Mouse (Mus musculus) ES-Bruce4 (cell line): Measurements from ENCODE around the gene B430306N03Rik. TPM values are rescaled to one million over a fixed set of nuclear protein-coding genes. Genes with fewer than 3 reads are reported as not detected.

ENCODE experiments used
- H3K27ac ChIP-seq: 2 replicates; pipeline ENCODE4 v1.5.1; 2012; ENCODE audit warnings: low read length, inconsistent platforms; ENCODE audit not compliant: insufficient read depth
- H3K27me3 ChIP-seq: 2 replicates; pipeline ENCODE4 v1.6.1; 2012; ENCODE audit warnings: mild to moderate bottlenecking, low read length, inconsistent platforms; ENCODE audit not compliant: control insufficient read depth, poor library complexity, insufficient read depth, severe bottlenecking
- H3K36me3 ChIP-seq: 2 replicates; pipeline ENCODE4 v1.6.1; 2012; ENCODE audit warnings: inconsistent platforms, mild to moderate bottlenecking, low read length, moderate library complexity; ENCODE audit not compliant: control insufficient read depth, poor library complexity, insufficient read depth, severe bottlenecking
- H3K4me1 ChIP-seq: one replicate; pipeline ENCODE4 v1.8.1; 2011; ENCODE audit warnings: low read length; ENCODE audit not compliant: control insufficient read depth, insufficient read depth
- H3K4me3 ChIP-seq: 2 replicates; pipeline ENCODE4 v1.5.1; 2011; ENCODE audit warnings: low read depth, mild to moderate bottlenecking, low read length
- H3K9ac ChIP-seq: 2 replicates; pipeline ENCODE4 v1.6.1; 2012; ENCODE audit warnings: low read depth, mild to moderate bottlenecking, inconsistent platforms; ENCODE audit not compliant: poor library complexity, severe bottlenecking
- H3K9me3 ChIP-seq: replicated peaks from 2 replicates; pipeline ENCODE4 v1.6.1; 2012; ENCODE audit warnings: mild to moderate bottlenecking, low read length, inconsistent platforms; ENCODE audit not compliant: control insufficient read depth, poor library complexity, insufficient read depth, severe bottlenecking
- CTCF ChIP-seq: IDR thresholded peaks from one replicate; pipeline ENCODE4 v1.8.1; 2011; ENCODE audit warnings: low read depth, low read length
- EP300 ChIP-seq: IDR thresholded peaks from 2 replicates; pipeline ENCODE4 v1.6.1; 2011; ENCODE audit warnings: low read depth, low read length; ENCODE audit not compliant: insufficient read depth
- POLR2A ChIP-seq: IDR thresholded peaks from one replicate; pipeline ENCODE4 v1.8.1; 2011; ENCODE audit warnings: low read length; ENCODE audit not compliant: insufficient read depth
- polyA plus RNA-seq: library from polyadenylated mRNA; stranded (reverse); fragments of >200 nt; gene quantifications from 2 replicates; pipeline ENCODE4 v1.2.4, GENCODE M21; 2011; ENCODE audit warnings: low read depth; ENCODE audit not compliant: missing spikeins, insufficient read depth, insufficient read length

B430306N03Rik gene
- polyA plus RNA-seq, 1 experiment = not detected

DNA sequence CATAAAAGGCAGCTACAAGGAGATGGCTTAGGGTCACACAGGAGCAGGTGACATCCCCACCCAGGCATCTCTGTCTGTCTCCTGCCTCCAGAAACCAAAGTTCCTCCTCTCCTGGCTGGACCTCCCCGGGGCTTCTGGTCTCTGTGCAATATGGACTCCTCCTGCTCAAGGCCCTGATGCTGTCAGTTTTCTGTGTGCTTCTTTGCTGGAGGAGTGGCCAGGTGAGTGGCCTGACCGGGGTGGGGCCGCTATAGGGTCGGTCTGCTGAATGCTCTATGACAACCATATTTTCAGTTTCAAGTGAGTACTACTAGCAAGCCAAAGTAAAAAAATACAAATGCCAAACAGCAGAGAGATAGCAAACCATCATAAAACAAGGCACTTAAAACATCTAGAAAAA is 43.3 kb upstream of the B430306N03Rik start:
- no peak overlapping the region for H3K4me3 ChIP-seq
- H3K27ac ChIP-seq = no peak overlapping the region
- no peak for TF ChIP-seq EP300
- no peak for TF ChIP-seq POLR2A
- no peak for TF ChIP-seq CTCF
- H3K9me3 ChIP-seq = no peaks in the 10 kb centered on the region
- no peak overlapping the region for H3K9ac ChIP-seq
- H3K4me1 ChIP-seq = no peaks in the 10 kb centered on the region
- no peaks in the 10 kb centered on the region for H3K27me3 ChIP-seq
- H3K36me3 ChIP-seq = no peaks in the 10 kb centered on the region

- Histone ChIP-seq H3K27ac (no peak overlapping the region), H3K9me3 (no peaks in the 10 kb centered on the region), H3K9ac (no peak overlapping the region), H3K4me1 (peaks cover under 1% of the 10 kb centered on the region), H3K36me3 (no peaks in the 10 kb centered on the region), H3K4me3 (no peak overlapping the region), H3K27me3 (no peaks in the 10 kb centered on the region)
- TF ChIP-seq POLR2A = no peak
- no peak for TF ChIP-seq CTCF
- no peak for TF ChIP-seq EP300
Measured at GRCm38 (mm10) chr17:48274098-48274497, 41.8 kb upstream of the B430306N03Rik start.

DNA sequence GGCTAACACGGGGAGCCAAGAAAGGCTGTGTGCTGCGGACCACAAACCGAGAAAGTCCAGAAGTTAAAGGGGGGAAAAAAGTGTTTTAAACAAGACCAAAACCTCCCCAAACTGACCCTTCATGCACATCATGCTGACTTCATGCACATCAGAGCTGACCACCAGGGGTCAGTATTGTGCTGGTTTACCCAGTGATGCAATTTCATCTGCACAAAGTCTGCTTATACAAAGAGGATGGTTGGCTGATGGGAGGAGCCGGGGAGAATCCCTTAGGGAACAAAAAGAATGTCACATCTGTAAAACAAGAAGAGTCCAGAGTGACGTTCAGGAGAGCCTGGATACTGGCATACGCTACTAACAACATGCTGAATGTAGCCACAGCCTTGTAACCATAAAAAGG is 41.1 kb upstream of the B430306N03Rik start:
- Histone ChIP-seq H3K4me1 (peaks cover 1% of the 10 kb centered on the region), H3K27me3 (no peaks in the 10 kb centered on the region), H3K36me3 (no peaks in the 10 kb centered on the region), H3K9me3 (no peaks in the 10 kb centered on the region), H3K27ac (no peak overlapping the region), H3K9ac (no peak overlapping the region), H3K4me3 (no peak overlapping the region)
- TF ChIP-seq CTCF (peak; percentile 29), POLR2A (no peak)

DNA sequence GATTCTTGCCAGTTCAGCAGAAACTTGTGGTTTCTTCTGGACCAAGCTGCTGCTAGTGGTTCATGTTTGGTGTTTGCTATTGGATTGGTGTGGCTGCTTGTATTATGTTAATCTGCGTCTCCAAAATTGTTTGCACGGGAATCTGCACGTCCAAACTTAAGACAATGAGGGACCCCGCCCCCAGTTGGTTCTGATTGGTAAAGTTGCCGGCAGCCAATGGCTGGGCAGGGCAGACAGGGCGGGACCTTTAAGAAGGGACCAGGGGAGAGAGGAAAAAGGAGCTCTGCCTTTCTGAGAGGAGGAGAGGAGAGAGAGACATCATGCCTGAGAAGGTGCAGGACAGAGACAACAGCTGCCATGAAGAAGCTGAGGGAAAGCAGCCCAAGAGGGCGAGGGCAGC is 40.2 kb upstream of the B430306N03Rik start:
- TF ChIP-seq EP300 (no peak), CTCF (no peak), POLR2A (no peak)
- H3K27me3 ChIP-seq = no peaks in the 10 kb centered on the region
- no peaks in the 10 kb centered on the region for H3K36me3 ChIP-seq
- no peak overlapping the region; the same call in 1 of the 2 replicates for H3K27ac ChIP-seq
- H3K4me1 ChIP-seq = peaks cover 1% of the 10 kb centered on the region
- H3K9me3 ChIP-seq = no peaks in the 10 kb centered on the region
- 0 out of 2 replicates have a peak overlapping the region, but pooled peaks have one; percentile 7 for H3K4me3 ChIP-seq
- H3K9ac ChIP-seq = no peak overlapping the region

GRCm38 (mm10) chr17:48278381-48278780 is 37.6 kb upstream of the B430306N03Rik start:
- Histone ChIP-seq H3K27me3 (no peaks in the 10 kb centered on the region), H3K36me3 (no peaks in the 10 kb centered on the region), H3K4me3 (no peak overlapping the region), H3K9ac (no peak overlapping the region), H3K4me1 (peaks cover 3% of the 10 kb centered on the region), H3K27ac (no peak overlapping the region), H3K9me3 (no peaks in the 10 kb centered on the region)
- TF ChIP-seq CTCF (no peak), POLR2A (no peak), EP300 (no peak)

- no peak overlapping the region for H3K9ac ChIP-seq
- H3K27me3 ChIP-seq = no peaks in the 10 kb centered on the region
- no peaks in the 10 kb centered on the region for H3K36me3 ChIP-seq
- H3K4me1 ChIP-seq = peaks cover 3% of the 10 kb centered on the region
- H3K9me3 ChIP-seq = no peaks in the 10 kb centered on the region
- H3K4me3 ChIP-seq = no peak overlapping the region
- no peak for TF ChIP-seq POLR2A
- no peak overlapping the region for H3K27ac ChIP-seq
Measured at GRCm38 (mm10) chr17:48279002-48279401, 36.9 kb upstream of the B430306N03Rik start.
